ENCODE assay signal across 19 mouse cellular contexts in genomic region chr1:181993597-181993996, GRCm38 (mm10). TPM values are rescaled to one million over a fixed set of nuclear protein-coding genes. Genes with fewer than 3 reads are reported as not detected.
A peak's percentile ranks its signal among the peaks of the same experiment; 100 is the strongest.
DNase-seq lines count a peak whose midpoint lies in the region; ATAC-seq and TF ChIP-seq lines count a peak whose summit lies in the region.
"Had no signal": no experiment of that assay in that cellular context is flagged by ENCODE, and none has a peak within 500 bp of the region (broad histone marks: within the 10 kb centered on the region; RNA-seq: fewer than 3 reads in every experiment).

No protein-coding gene starts in this region.

- 0 out of 2 replicates have a peak overlapping the region, but pooled peaks have one; percentile 19 for H3K27ac ChIP-seq in forebrain, embryonic 13.5 days
- no peak overlapping the region for H3K27ac ChIP-seq in forebrain, embryonic 10.5 days
- no peak overlapping the region for H3K27ac ChIP-seq in hindbrain, postnatal 0 days
- H3K27ac ChIP-seq in hindbrain, embryonic 12.5 days, result no peak overlapping the region
- no peak overlapping the region for H3K27ac ChIP-seq in stomach, postnatal 0 days (replicated peaks)
- no peak overlapping the region for H3K27ac ChIP-seq in liver, embryonic 11.5 days (ENCODE audit: low read depth, low read length)
- H3K27ac ChIP-seq: embryonic facial prominence, embryonic 13.5 days; heart, adult 2 months; hindbrain, embryonic 10.5 days; hindbrain, embryonic 15.5 days had no signal

- no peaks in the 10 kb centered on the region for H3K27me3 ChIP-seq in forebrain, embryonic 13.5 days
- H3K27me3 ChIP-seq in forebrain, embryonic 10.5 days (ENCODE audit: poor library complexity, severe bottlenecking), result no peaks in the 10 kb centered on the region
- H3K27me3 ChIP-seq in hindbrain, postnatal 0 days (ENCODE audit: insufficient read depth, low read length), result no peaks in the 10 kb centered on the region
- no peaks in the 10 kb centered on the region for H3K27me3 ChIP-seq in hindbrain, embryonic 12.5 days
- no peaks in the 10 kb centered on the region for H3K27me3 ChIP-seq in stomach, postnatal 0 days (ENCODE audit: control insufficient read depth, insufficient read depth, low read length)
- H3K27me3 ChIP-seq in liver, embryonic 11.5 days (replicated peaks; ENCODE audit: control insufficient read depth, insufficient read depth, low read length), result no peaks in the 10 kb centered on the region
- H3K27me3 ChIP-seq: embryonic facial prominence, embryonic 13.5 days; heart, embryonic 12.5 days; hindbrain, embryonic 15.5 days had no signal

- H3K4me2 ChIP-seq in forebrain, embryonic 13.5 days, result no peak overlapping the region
- H3K4me2 ChIP-seq in hindbrain, postnatal 0 days (ENCODE audit: low read depth, low read length), result no peak overlapping the region
- H3K4me2 ChIP-seq in hindbrain, embryonic 12.5 days (replicated peaks), result no peak overlapping the region
- no peak overlapping the region for H3K4me2 ChIP-seq in stomach, postnatal 0 days (replicated peaks; ENCODE audit: low read depth)
- no peak overlapping the region for H3K4me2 ChIP-seq in liver, embryonic 11.5 days
- H3K4me2 ChIP-seq: embryonic facial prominence, embryonic 13.5 days; heart, embryonic 12.5 days; hindbrain, embryonic 15.5 days had no signal

- no peak overlapping the region for H3K9ac ChIP-seq in forebrain, embryonic 13.5 days
- no peak overlapping the region for H3K9ac ChIP-seq in hindbrain, postnatal 0 days (replicated peaks; ENCODE audit: low read length)
- H3K9ac ChIP-seq in hindbrain, embryonic 12.5 days, result no peak overlapping the region
- no peak overlapping the region for H3K9ac ChIP-seq in stomach, postnatal 0 days (ENCODE audit: low read length)
- no peak overlapping the region for H3K9ac ChIP-seq in liver, embryonic 11.5 days (ENCODE audit: low read depth, low read length)
- H3K9ac ChIP-seq: embryonic facial prominence, embryonic 13.5 days; heart, embryonic 12.5 days; hindbrain, embryonic 15.5 days had no signal

- TF ChIP-seq CTCF in hindbrain, postnatal 0 days (IDR thresholded peaks at IDR 0.05; ENCODE audit: low read depth), result no peak
- 0 out of 2 replicates have a peak, but pooled peaks have one; percentile 6 for TF ChIP-seq CTCF in stomach, postnatal 0 days (IDR thresholded peaks at IDR 0.05; ENCODE audit: low read depth)

- H3K36me3 ChIP-seq in forebrain, embryonic 13.5 days (ENCODE audit: poor library complexity, severe bottlenecking), result no peaks in the 10 kb centered on the region
- H3K36me3 ChIP-seq in forebrain, embryonic 10.5 days (replicated peaks), result peaks cover 17% of the 10 kb centered on the region
- H3K36me3 ChIP-seq in hindbrain, postnatal 0 days (ENCODE audit: insufficient read depth, low read length), result no peaks in the 10 kb centered on the region
- no peaks in the 10 kb centered on the region for H3K36me3 ChIP-seq in hindbrain, embryonic 12.5 days
- H3K36me3 ChIP-seq in stomach, postnatal 0 days (ENCODE audit: control insufficient read depth, insufficient read depth, low read length), result no peaks in the 10 kb centered on the region
- no peaks in the 10 kb centered on the region for H3K36me3 ChIP-seq in liver, embryonic 11.5 days (ENCODE audit: control insufficient read depth, insufficient read depth, low read length)
- H3K36me3 ChIP-seq: embryonic facial prominence, embryonic 13.5 days; heart, embryonic 12.5 days; hindbrain, embryonic 15.5 days had no signal

- TF ChIP-seq EP300 in stomach, postnatal 0 days (optimal IDR thresholded peaks at IDR 0.05), result no peak

- no peak for ATAC-seq in forebrain, embryonic 13.5 days
- no peak for ATAC-seq in hindbrain, postnatal 0 days
- no peak for ATAC-seq in hindbrain, embryonic 12.5 days (ENCODE audit: low FRiP score)
- no peak for ATAC-seq in stomach, postnatal 0 days (ENCODE audit: low FRiP score, low TSS enrichment)
- ATAC-seq in liver, embryonic 11.5 days (replicated peaks; ENCODE audit: low FRiP score), result no peak
- ATAC-seq: inflammation-experienced regulatory T-cells, adult 6 months had no signal

- WGBS in forebrain, embryonic 13.5 days, result 69% methylated on average over 5 of the region's 5 CpGs
- WGBS in forebrain, embryonic 10.5 days, result 84% methylated on average over 5 of the region's 5 CpGs
- WGBS in hindbrain, postnatal 0 days, result 60% methylated on average over 5 of the region's 5 CpGs
- WGBS in hindbrain, embryonic 12.5 days, result 78% methylated on average over 5 of the region's 5 CpGs
- 54% methylated on average over 5 of the region's 5 CpGs for WGBS in stomach, postnatal 0 days
- WGBS in liver, embryonic 11.5 days, result 70% methylated on average over 5 of the region's 5 CpGs

- H3K4me1 ChIP-seq in forebrain, embryonic 13.5 days, result peaks cover 49% of the 10 kb centered on the region
- H3K4me1 ChIP-seq in forebrain, embryonic 10.5 days, result peaks cover 44% of the 10 kb centered on the region
- H3K4me1 ChIP-seq in hindbrain, postnatal 0 days (ENCODE audit: insufficient read depth, low read length), result no peaks in the 10 kb centered on the region
- H3K4me1 ChIP-seq in hindbrain, embryonic 12.5 days, result peaks cover 27% of the 10 kb centered on the region
- H3K4me1 ChIP-seq in stomach, postnatal 0 days (replicated peaks; ENCODE audit: control insufficient read depth, insufficient read depth), result no peaks in the 10 kb centered on the region
- no peaks in the 10 kb centered on the region for H3K4me1 ChIP-seq in liver, embryonic 11.5 days (replicated peaks; ENCODE audit: control insufficient read depth, insufficient read depth, low read length)

- H3K4me3 ChIP-seq in forebrain, embryonic 13.5 days, result no peak overlapping the region
- H3K4me3 ChIP-seq in forebrain, embryonic 10.5 days, result no peak overlapping the region
- no peak overlapping the region for H3K4me3 ChIP-seq in hindbrain, postnatal 0 days (ENCODE audit: low read length)
- no peak overlapping the region for H3K4me3 ChIP-seq in hindbrain, embryonic 12.5 days
- H3K4me3 ChIP-seq in stomach, postnatal 0 days (ENCODE audit: low read depth, low read length), result no peak overlapping the region
- H3K4me3 ChIP-seq in liver, embryonic 11.5 days (ENCODE audit: low read depth, low read length), result no peak overlapping the region
- H3K4me3 ChIP-seq: embryonic facial prominence, embryonic 13.5 days; heart, adult 2 months; heart, embryonic 12.5 days; hindbrain, embryonic 10.5 days; hindbrain, embryonic 15.5 days had no signal

- DNase-seq in forebrain, embryonic 10.5 days (ENCODE audit: extremely low spot score, low spot score), result no peak
- peak; percentile 18 for DNase-seq in hindbrain, postnatal 0 days (ENCODE audit: low spot score)
- peak; percentile 12 for DNase-seq in retina, postnatal 1 day
- no peak for DNase-seq in retina, embryonic 14.5 days (ENCODE audit: low spot score)
- DNase-seq in stomach, postnatal 0 days (ENCODE audit: low spot score), result no peak
- no peak for DNase-seq in liver, embryonic 11.5 days (ENCODE audit: low spot score)
- DNase-seq: adrenal gland, postnatal 14 days; cerebellum, adult 2 months; cerebellum, postnatal 10 days; gastrocnemius, postnatal 14 days; heart, adult 2 months; kidney, adult 11 months had no signal

- H3K9me3 ChIP-seq in forebrain, embryonic 13.5 days (replicated peaks), result no peaks in the 10 kb centered on the region
- H3K9me3 ChIP-seq in forebrain, embryonic 10.5 days, result no peaks in the 10 kb centered on the region
- no peaks in the 10 kb centered on the region for H3K9me3 ChIP-seq in hindbrain, postnatal 0 days (ENCODE audit: low read length)
- H3K9me3 ChIP-seq in hindbrain, embryonic 12.5 days (replicated peaks), result no peaks in the 10 kb centered on the region
- no peaks in the 10 kb centered on the region for H3K9me3 ChIP-seq in stomach, postnatal 0 days (ENCODE audit: control insufficient read depth, low read length)
- no peaks in the 10 kb centered on the region for H3K9me3 ChIP-seq in liver, embryonic 11.5 days (ENCODE audit: control insufficient read depth, low read length)
- H3K9me3 ChIP-seq: embryonic facial prominence, embryonic 13.5 days; heart, embryonic 12.5 days; hindbrain, embryonic 10.5 days; hindbrain, embryonic 15.5 days had no signal

RNA-seq across cellular contexts. Expression of gene Enah, which starts 26.2 kb away (rescaled TPM):
- 35.0 and 37.3 TPM in 2 replicates for polyA plus RNA-seq in forebrain, embryonic 13.5 days (2015; fragmentation: Nextera tagmentation; extraction: Ambion mirVana)
- 24.6 and 27.7 TPM in 2 replicates for polyA plus RNA-seq in forebrain, embryonic 10.5 days (2016; fragmentation: Nextera tagmentation; extraction: Ambion mirVana)
- 65.6 and 73.2 TPM in 2 replicates for total RNA-seq in hindbrain, postnatal 0 days (2014; rRNA removed)
- 20.7 and 23.3 TPM in 2 replicates for polyA plus RNA-seq in hindbrain, postnatal 0 days (2015; fragmentation: Nextera tagmentation; extraction: Ambion mirVana)
- polyA plus RNA-seq in hindbrain, embryonic 12.5 days (2016; fragmentation: Nextera tagmentation; extraction: Ambion mirVana), result 42.0 and 45.9 TPM in 2 replicates
- 8.4 and 8.5 TPM in 2 replicates for polyA plus RNA-seq in stomach, postnatal 0 days (2015; fragmentation: Nextera tagmentation; extraction: Ambion mirVana)
- 6.4 and 7.6 TPM in 2 replicates for polyA plus RNA-seq in liver, embryonic 11.5 days (2014; fragmentation: Nextera tagmentation; extraction: Ambion mirVana)

Comparison
In these comparisons a context has a peak if more than half of its experiments do, and no peak if none do; other contexts are left out.
1. DNase-seq: peak in hindbrain, postnatal 0 days (single experiment) and retina, postnatal 1 day (single experiment); none in forebrain, embryonic 10.5 days (single experiment), retina, embryonic 14.5 days (single experiment), stomach, postnatal 0 days (single experiment) and liver, embryonic 11.5 days (single experiment).